Mouse (Mus musculus): ENCODE measurements around the gene Olfr285. TPM values are rescaled to one million over a fixed set of nuclear protein-coding genes. Genes with fewer than 3 reads are reported as not detected.

The Olfr285 gene
- total RNA-seq (2021): not detected
- long read RNA-seq, experiment 1: 0 reads
- long read RNA-seq, experiment 2: 0 reads

DNA sequence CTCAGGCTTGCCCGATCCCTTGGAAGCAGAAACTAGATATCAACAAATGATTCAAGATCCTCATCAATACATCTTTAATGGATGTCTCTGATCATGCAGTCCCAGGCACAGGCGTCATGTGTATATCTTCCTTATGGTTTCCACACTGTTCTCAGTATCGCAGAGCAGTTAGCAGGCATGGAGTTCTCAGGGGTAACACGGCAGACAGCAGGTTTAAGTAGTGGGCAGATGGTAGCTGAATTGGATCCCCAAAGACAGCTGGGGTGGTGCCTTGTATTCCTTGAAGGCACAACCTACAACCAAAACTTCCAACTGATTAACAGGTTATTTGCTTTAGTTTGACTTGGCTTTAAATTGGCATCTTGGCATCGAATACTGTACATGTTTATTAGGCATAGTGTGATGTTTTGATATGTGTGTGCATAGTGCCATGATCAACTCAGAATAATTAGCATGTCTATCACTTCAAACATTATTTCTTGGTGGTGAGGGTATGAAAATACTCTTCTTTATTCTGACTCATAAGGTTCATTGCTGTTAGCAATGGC, at the start of gene Olfr285:
Gene Olfr285, minus strand, starts transcription at position 177 of the 548 bp plus-strand sequence.
- no peak for DNase-seq

DNA sequence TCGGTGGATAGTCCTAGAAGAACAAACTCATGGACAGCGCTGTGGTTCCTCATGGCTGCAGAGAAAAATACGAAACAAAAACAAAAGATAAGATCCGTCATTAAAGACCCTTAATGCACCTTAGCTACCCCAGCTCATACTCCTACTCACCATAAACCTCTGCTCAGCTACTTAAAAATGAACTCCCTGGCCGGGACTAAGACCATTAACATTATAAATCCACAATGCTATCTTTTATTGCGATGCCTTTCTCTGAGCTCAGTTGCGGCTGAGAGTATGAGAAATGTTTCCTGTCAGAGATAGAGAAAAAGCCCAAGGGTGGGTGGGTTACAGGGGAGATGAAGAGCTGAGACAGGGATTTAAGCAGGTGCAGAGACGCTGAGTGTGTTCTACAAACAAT, 23.7 kb upstream of the Olfr285 start, which contains the start of gene Olfr284:
Gene Olfr284, minus strand, starts transcription at position 101 of the 400 bp plus-strand sequence.
- no peak for DNase-seq

DNA sequence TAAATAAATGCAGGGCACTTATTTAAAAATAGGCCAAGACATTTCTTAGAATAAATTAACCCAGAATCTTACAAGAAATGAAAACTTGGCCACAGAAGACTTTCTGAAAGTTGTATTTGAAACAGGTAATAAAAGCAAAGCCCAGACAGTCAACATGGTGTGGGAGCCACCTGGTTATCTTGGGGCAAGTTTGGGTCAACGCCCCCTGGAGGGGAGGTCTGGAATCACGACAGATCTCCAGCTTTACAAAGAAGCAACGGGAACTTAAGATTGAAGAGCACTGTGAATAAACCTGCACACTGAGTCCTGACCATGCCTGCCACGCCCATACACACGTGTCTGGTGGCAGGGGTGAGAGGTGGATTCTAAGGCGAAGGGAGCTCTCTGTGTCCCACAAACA, 1.4 kb downstream of the Olfr285 start:
- no peak for DNase-seq

DNA sequence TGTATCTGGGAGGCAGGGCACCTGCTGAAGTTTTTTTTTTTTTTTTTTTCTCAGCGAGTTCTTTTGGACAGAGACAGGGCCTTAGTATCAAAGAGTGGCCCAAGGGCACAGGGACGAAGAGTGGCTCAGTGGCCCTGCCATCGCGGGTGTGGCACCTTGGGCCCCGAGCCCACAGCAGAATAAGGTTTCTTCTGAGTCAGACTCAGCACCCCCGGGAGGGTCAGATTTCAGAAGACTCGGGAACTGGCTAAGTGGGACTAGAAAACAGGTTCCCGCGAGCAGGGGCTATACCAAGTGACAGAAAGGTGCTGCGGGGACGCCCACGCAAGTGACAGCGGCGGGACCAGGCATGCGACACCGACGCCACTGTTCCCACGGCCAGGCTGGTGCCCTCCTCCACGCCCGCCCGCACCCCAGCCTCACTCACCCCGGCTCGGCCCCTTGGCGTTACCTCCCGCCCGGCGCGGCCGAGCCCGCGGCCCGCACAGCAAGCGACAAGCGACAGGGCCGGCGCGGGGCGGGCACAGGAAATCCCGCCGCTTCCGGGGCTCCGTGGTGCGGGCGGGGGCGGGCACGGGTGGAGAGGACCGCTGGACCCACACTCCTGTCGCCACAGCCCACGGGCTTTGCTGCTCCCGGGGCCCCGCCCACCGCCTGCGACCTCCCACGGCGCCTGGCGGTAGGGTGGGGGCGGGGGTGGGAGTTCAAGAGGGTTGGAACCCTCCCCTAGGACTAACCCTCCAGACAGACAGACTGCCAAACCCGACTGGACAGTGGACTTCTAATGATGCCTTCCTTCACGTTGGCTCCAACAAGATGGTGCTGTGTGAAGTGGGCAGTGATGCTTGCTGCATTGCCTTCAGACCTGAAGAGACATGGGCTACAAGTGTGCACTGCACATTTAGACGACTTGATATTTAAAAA, 21.3 kb downstream of the Olfr285 start, which contains the start of gene Zfp641:
Gene Zfp641, minus strand, starts transcription at position 534 of the 924 bp plus-strand sequence.
- peak; percentile 40 to 44 for DNase-seq

DNA sequence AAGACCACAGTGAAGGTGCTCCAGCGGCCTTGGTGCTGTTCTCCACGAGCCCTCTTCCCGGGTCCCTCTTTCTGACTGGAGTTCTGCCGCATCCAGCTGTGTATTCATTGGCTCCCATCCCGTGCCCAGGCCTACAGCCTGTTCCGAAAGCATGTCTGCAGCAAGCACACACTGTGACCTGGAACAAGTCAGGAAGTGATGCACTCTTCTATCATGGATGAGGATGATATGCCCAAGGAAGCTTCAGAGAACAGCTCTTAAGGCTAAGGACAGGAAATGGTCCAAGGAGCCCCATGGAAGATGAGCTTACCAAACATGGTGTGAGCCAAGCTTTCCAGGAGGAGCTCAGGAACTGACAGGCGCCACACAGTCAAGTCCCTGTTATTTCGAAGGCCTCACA, 23.5 kb downstream of the Olfr285 start:
- no peak for DNase-seq

DNA sequence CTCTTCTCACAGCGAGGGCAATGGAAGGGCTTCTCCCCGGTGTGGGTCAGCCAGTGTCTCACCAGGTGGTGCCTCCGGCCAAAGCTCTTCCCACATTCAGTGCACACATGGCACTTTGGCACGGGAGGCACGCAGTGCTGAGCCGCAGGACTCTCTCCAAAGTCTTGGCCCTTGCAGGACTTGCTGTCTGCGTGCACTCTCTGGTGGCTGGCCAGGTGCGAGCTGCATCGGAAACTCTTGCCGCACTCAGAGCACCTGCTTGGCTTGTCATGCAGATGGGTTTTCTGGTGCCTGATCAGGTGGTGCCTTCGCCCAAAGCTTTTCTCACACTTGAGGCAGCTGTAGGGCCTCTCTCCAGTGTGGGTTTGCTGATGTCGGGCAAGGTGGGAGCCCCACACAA, 28.6 kb downstream of the Olfr285 start:
- DNase-seq: no peak

DNA sequence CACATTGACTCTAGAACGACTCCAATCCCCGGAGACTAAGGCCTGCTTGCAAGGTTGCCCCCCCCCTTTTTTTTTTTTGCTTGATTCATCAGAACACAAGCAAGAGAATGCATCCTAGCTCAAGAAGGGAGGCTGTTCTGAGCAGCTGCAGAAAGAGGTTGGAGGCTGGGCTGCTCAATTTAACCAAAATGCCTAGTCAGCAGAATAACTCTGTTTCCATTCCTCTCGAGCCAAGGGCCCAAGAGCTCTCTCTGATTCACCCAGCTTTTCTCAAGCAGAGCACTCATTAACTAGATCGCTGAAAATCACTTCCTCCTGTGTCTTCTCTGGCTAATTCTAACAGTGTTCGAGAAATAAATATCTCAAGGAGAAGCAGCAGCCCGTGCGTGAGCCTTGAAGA, 30.7 kb downstream of the Olfr285 start:
- DNase-seq: no peak

Other genes starting within 250 kb of the Olfr285 start
- gene Pfkm, start 224.8 kb downstream of the Olfr285 start, total RNA-seq (2021): 1,000 to 10,000 TPM in 1 of 2 experiments, 100 to 1,000 TPM in 1; 867 to 1,020 TPM
- 1 to 10 TPM; 8.5 to 9.5 TPM for gene Senp1, start 223.6 kb downstream of the Olfr285 start, total RNA-seq (2021)
- 100 to 1,000 TPM; 107 to 122 TPM for gene Asb8, start 151.7 kb downstream of the Olfr285 start, total RNA-seq (2021)
- gene Ccdc184, start 150.2 kb downstream of the Olfr285 start, total RNA-seq (2021): under 1 TPM; 0.39 to 0.50 TPM
- not detected for gene Olfr288, start 121.8 kb downstream of the Olfr285 start, total RNA-seq (2021)
- gene Gm44579, start 96.4 kb downstream of the Olfr285 start, total RNA-seq (2021): not detected
- gene Olfr287, start 96.3 kb downstream of the Olfr285 start, total RNA-seq (2021): not detected
- gene Olfr286, start 82.9 kb downstream of the Olfr285 start, total RNA-seq (2021): not detected
- not detected for gene H1fnt, start 60.1 kb downstream of the Olfr285 start, total RNA-seq (2021)
- 1 to 10 TPM; 5.7 to 5.8 TPM for gene Zfp641, start 21.2 kb downstream of the Olfr285 start, total RNA-seq (2021)
- gene Olfr284, start 23.6 kb upstream of the Olfr285 start, total RNA-seq (2021): not detected
- gene Olfr283, start 63.6 kb upstream of the Olfr285 start, total RNA-seq (2021): not detected
- gene Olfr282, start 113.9 kb upstream of the Olfr285 start, total RNA-seq (2021): not detected
- not detected for gene Olfr281, start 135.2 kb upstream of the Olfr285 start, total RNA-seq (2021)
- gene OR5BS1P, start 152.5 kb upstream of the Olfr285 start, total RNA-seq (2021): not detected
- gene Lalba, start 165.4 kb upstream of the Olfr285 start, total RNA-seq (2021): under 1 TPM in 1 of 2 experiments, not detected in 1; 0.39 TPM
- not detected for gene Olfr279, start 175.0 kb upstream of the Olfr285 start, total RNA-seq (2021)
- gene Kansl2, start 216.9 kb upstream of the Olfr285 start, total RNA-seq (2021): 10 to 100 TPM; 73.5 to 85.8 TPM